Mouse (Mus musculus) c-Kit-negative CD71-positive TER-119-positive erythroid progenitor cells, embryonic 14.5 days (primary cell): ENCODE measurements around the gene Zfp770.

Experiments used
- DNase-seq: peaks from one replicate; pipeline ENCODE4 v3.0.0-alpha.2; 2013; ENCODE audit warnings: low read depth, low spot score

Gene Zfp770

DNA sequence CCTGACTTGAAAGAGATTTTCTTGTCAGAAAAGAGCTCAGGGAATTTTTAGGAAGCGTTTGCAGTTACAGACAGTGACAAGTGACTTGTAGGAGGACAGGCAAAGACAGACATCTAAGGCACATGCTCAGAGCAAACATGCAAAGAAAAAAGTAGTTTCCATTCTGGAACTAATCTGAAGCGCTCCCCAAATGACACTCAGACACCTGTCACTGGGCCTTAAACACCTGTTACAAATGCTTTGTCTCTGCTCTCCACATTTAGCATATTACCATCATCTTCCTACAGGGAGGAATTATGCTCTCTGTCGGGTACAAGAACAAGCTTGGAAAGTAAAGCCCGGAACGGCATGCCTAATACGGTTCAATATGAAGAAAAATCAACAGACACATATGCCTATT lies 57.4 kb downstream of the Zfp770 start:
- no peak for DNase-seq
